Mouse (Mus musculus) spleen, adult 2 months (tissue): Measurements from ENCODE around the gene Slc4a3.

Source experiments
- CTCF ChIP-seq: fragments of 200-500 bp; IDR thresholded peaks from 2 replicates; pipeline ENCODE4 v1.5.1; 2011; ENCODE audit warnings: mild to moderate bottlenecking, inconsistent platforms; ENCODE audit not compliant: insufficient read depth, insufficient read length, insufficient replicate concordance; ENCODE audit errors: extremely low read depth
- POLR2A ChIP-seq: fragments of 200-500 bp; IDR thresholded peaks from 2 replicates; pipeline ENCODE4 v1.6.1; 2011; ENCODE audit warnings: low read depth, low read length, inconsistent platforms

DNA sequence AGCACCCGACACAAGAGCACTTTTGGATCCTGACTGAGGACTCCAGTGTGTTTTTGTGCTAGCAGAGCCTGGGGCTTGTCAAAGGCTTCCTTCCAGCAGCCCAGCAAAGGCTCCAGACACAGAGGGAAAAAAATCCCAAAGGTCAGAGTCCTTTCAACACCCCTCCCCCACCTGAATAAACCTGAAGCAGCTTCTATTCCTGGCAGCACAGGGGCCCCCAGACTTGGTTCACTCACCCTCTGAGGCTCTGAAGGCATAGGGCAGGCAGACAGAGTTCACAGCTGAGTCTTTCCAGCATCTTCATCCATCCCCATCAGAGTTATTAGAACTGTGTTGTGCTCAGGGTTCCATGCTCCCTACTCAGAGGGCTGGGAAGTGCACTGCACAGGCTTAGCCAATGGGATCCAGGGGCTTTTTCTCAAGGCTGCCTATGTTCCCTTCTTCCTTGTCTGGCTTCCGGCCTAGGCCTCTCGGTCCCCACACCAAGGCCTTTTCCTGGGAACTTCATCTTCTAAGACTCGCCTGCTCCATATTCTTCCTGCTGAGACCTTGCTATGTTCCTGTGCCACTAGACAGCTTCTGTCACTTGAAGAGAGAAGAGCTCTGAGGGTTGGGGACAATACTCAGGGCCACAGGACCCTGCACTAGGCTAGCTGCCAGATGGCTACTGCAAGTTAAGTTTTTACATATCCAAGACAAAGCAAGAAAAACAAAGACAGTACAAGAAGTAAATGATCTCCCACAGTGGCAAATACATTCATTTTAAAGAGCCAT lies 34.4 kb upstream of the Slc4a3 start:
- TF ChIP-seq POLR2A (no peak), CTCF (no peak)
